Mouse (Mus musculus) thymus, adult 2 months (tissue): ENCODE results near the gene Loxl1.

Source experiments
- CTCF ChIP-seq: fragments of 200-500 bp; IDR thresholded peaks from 2 replicates; pipeline ENCODE4 v1.5.1; 2012; ENCODE audit warnings: mild to moderate bottlenecking, control low read depth, low read length, moderate library complexity, borderline replicate concordance; ENCODE audit not compliant: control insufficient read depth, poor library complexity, insufficient read depth; ENCODE audit errors: extremely low read depth
- POLR2A ChIP-seq: fragments of 200-500 bp; IDR thresholded peaks from 2 replicates; pipeline ENCODE4 v1.6.1; 2012; ENCODE audit warnings: mild to moderate bottlenecking, low read length, control low read depth, moderate library complexity; ENCODE audit not compliant: control insufficient read depth, poor library complexity, insufficient read depth; ENCODE audit errors: extremely low read depth

GRCm38 (mm10) chr9:58297961-58298477 lies 15.0 kb downstream of the Loxl1 start:
- no peak for TF ChIP-seq CTCF
- no peak for TF ChIP-seq POLR2A
